26 mouse cellular contexts compared by ENCODE assay signal in genomic region chr11:116649711-116650337, GRCm38 (mm10). TPM values are rescaled to one million over a fixed set of nuclear protein-coding genes. Genes with fewer than 3 reads are reported as not detected.
DNase-seq lines count a peak whose midpoint lies in the region; ATAC-seq and TF ChIP-seq lines count a peak whose summit lies in the region.
"Had no signal": no experiment of that assay in that cellular context is flagged by ENCODE, and none has a peak within 500 bp of the region (broad histone marks: within the 10 kb centered on the region; RNA-seq: fewer than 3 reads in every experiment).

No protein-coding gene starts in this region.

- no peaks in the 10 kb centered on the region for H3K27me3 ChIP-seq in cerebellum, adult 2 months (ENCODE audit: control insufficient read depth, insufficient read depth, low read length)
- peaks cover 78% of the 10 kb centered on the region for H3K27me3 ChIP-seq in hindbrain, embryonic 10.5 days (ENCODE audit: insufficient read depth, poor library complexity, severe bottlenecking)
- H3K27me3 ChIP-seq in hindbrain, embryonic 16.5 days (replicated peaks; ENCODE audit: control insufficient read depth, insufficient read depth, low read length): peaks cover 2% of the 10 kb centered on the region; the same call in 1 of the 2 replicates
- peaks cover 6% of the 10 kb centered on the region; the same call in 1 of the 2 replicates for H3K27me3 ChIP-seq in kidney, postnatal 0 days (ENCODE audit: insufficient read depth, low read length)
- peaks cover 20% of the 10 kb centered on the region for H3K27me3 ChIP-seq in kidney, embryonic 14.5 days (ENCODE audit: control insufficient read depth, insufficient read depth, low read length)
- peaks cover 17% of the 10 kb centered on the region for H3K27me3 ChIP-seq in small intestine, adult 2 months (ENCODE audit: control insufficient read depth, insufficient read depth, low read length)

- peaks cover 26% of the 10 kb centered on the region for H3K4me1 ChIP-seq in cerebellum, adult 2 months (ENCODE audit: control insufficient read depth, insufficient read depth, low read length)
- peaks cover 82% of the 10 kb centered on the region for H3K4me1 ChIP-seq in hindbrain, embryonic 10.5 days (replicated peaks)
- peaks cover 17% of the 10 kb centered on the region for H3K4me1 ChIP-seq in hindbrain, embryonic 16.5 days (ENCODE audit: control insufficient read depth, insufficient read depth, low read depth, low read length)
- peaks cover 10% of the 10 kb centered on the region; the same call in 1 of the 2 replicates for H3K4me1 ChIP-seq in kidney, postnatal 0 days (replicated peaks; ENCODE audit: insufficient read depth, low read length)
- H3K4me1 ChIP-seq in kidney, embryonic 14.5 days (ENCODE audit: control insufficient read depth, insufficient read depth, low read length): peaks cover 47% of the 10 kb centered on the region
- H3K4me1 ChIP-seq in small intestine, adult 2 months (ENCODE audit: control insufficient read depth, insufficient read depth, insufficient read length, low read length): peaks cover 10% of the 10 kb centered on the region

- no peak overlapping the region for H3K9ac ChIP-seq in hindbrain, embryonic 16.5 days (ENCODE audit: low read depth, low read length)
- H3K9ac ChIP-seq in kidney, postnatal 0 days (ENCODE audit: low read depth, low read length): no peak overlapping the region
- no peak overlapping the region for H3K9ac ChIP-seq in kidney, embryonic 14.5 days (ENCODE audit: low read depth, low read length)
- H3K9ac ChIP-seq: limb, embryonic 15.5 days; liver, embryonic 13.5 days had no signal

- no peak overlapping the region for H3K27ac ChIP-seq in cerebellum, adult 2 months (ENCODE audit: insufficient read depth, low read length)
- H3K27ac ChIP-seq in hindbrain, embryonic 10.5 days: peak overlapping the region; percentile 76
- no peak overlapping the region for H3K27ac ChIP-seq in hindbrain, embryonic 16.5 days (ENCODE audit: low read depth, low read length)
- H3K27ac ChIP-seq in kidney, postnatal 0 days: peak overlapping the region; percentile 92; the same call in 1 of the 2 replicates
- no peak overlapping the region for H3K27ac ChIP-seq in kidney, embryonic 14.5 days (ENCODE audit: low read depth, low read length)
- peak overlapping the region; percentile 88; the same call in 1 of the 2 replicates for H3K27ac ChIP-seq in small intestine, adult 2 months (ENCODE audit: insufficient read depth, low read depth, low read length)
- H3K27ac ChIP-seq: limb, embryonic 15.5 days; liver, embryonic 13.5 days; macrophage had no signal

- 87% methylated on average over 13 of the region's 13 CpGs for WGBS in cerebellum, adult 2 months
- 85% methylated on average over 13 of the region's 13 CpGs for WGBS in hindbrain, embryonic 10.5 days
- WGBS in hindbrain, embryonic 16.5 days: 87% methylated on average over 13 of the region's 13 CpGs
- WGBS in kidney, postnatal 0 days: 87% methylated on average over 13 of the region's 13 CpGs
- 96% methylated on average over 13 of the region's 13 CpGs for WGBS in kidney, embryonic 14.5 days
- 81% methylated on average over 13 of the region's 13 CpGs for WGBS in small intestine, adult 2 months

- H3K4me2 ChIP-seq in hindbrain, embryonic 16.5 days (ENCODE audit: low read length): no peak overlapping the region
- H3K4me2 ChIP-seq in kidney, postnatal 0 days (ENCODE audit: low read length): no peak overlapping the region
- H3K4me2 ChIP-seq in kidney, embryonic 14.5 days (replicated peaks; ENCODE audit: low read depth, low read length): no peak overlapping the region
- H3K4me2 ChIP-seq: limb, embryonic 15.5 days; liver, embryonic 13.5 days had no signal

- no peak overlapping the region for H3K4me3 ChIP-seq in cerebellum, adult 2 months (replicated peaks; ENCODE audit: insufficient read depth, low read depth, low read length)
- no peak overlapping the region for H3K4me3 ChIP-seq in hindbrain, embryonic 10.5 days
- H3K4me3 ChIP-seq in hindbrain, embryonic 16.5 days (ENCODE audit: low read length): no peak overlapping the region
- no peak overlapping the region for H3K4me3 ChIP-seq in kidney, postnatal 0 days (replicated peaks; ENCODE audit: low read depth, low read length)
- H3K4me3 ChIP-seq in kidney, embryonic 14.5 days (ENCODE audit: low read length): no peak overlapping the region
- H3K4me3 ChIP-seq in small intestine, adult 2 months (ENCODE audit: low read depth, low read length): no peak overlapping the region
- H3K4me3 ChIP-seq: erythroblast, embryonic 14.5 days; limb, embryonic 15.5 days; liver, embryonic 13.5 days had no signal

- no peaks in the 10 kb centered on the region for H3K9me3 ChIP-seq in hindbrain, embryonic 10.5 days
- H3K9me3 ChIP-seq in hindbrain, embryonic 16.5 days (ENCODE audit: control insufficient read depth, low read length): no peaks in the 10 kb centered on the region
- H3K9me3 ChIP-seq in kidney, postnatal 0 days (replicated peaks; ENCODE audit: low read length): no peaks in the 10 kb centered on the region
- H3K9me3 ChIP-seq in kidney, embryonic 14.5 days (ENCODE audit: control insufficient read depth, low read length): no peaks in the 10 kb centered on the region
- H3K9me3 ChIP-seq: limb, embryonic 15.5 days; liver, embryonic 13.5 days had no signal

- no peak for TF ChIP-seq POLR2A in cerebellum, adult 2 months (IDR thresholded peaks at IDR 0.05; ENCODE audit: borderline replicate concordance, insufficient read depth, low read length)
- no peak for TF ChIP-seq POLR2A in small intestine, adult 2 months (IDR thresholded peaks at IDR 0.05; ENCODE audit: low read depth, low read length)

- no peak for TF ChIP-seq CTCF in cerebellum, adult 2 months (IDR thresholded peaks at IDR 0.05; ENCODE audit: borderline replicate concordance, insufficient read depth, low read depth, low read length)
- TF ChIP-seq CTCF in kidney, postnatal 0 days (IDR thresholded peaks at IDR 0.05; ENCODE audit: low read depth): no peak
- TF ChIP-seq CTCF in small intestine, adult 2 months (IDR thresholded peaks at IDR 0.05; ENCODE audit: extremely low read depth, insufficient read length, insufficient replicate concordance, low read depth, low read length): no peak

- no peak for ATAC-seq in hindbrain, embryonic 16.5 days
- ATAC-seq in kidney, postnatal 0 days (replicated peaks; ENCODE audit: low FRiP score, low read depth): no peak
- ATAC-seq in kidney, embryonic 14.5 days (ENCODE audit: low FRiP score, low TSS enrichment): no peak
- ATAC-seq: activated CD4-positive, CD25-positive, alpha-beta regulatory T cell, adult 4 months; forebrain, embryonic 16.5 days had no signal

- no peaks in the 10 kb centered on the region for H3K36me3 ChIP-seq in hindbrain, embryonic 10.5 days
- no peaks in the 10 kb centered on the region for H3K36me3 ChIP-seq in hindbrain, embryonic 16.5 days (ENCODE audit: control insufficient read depth, insufficient read depth, low read length)
- no peaks in the 10 kb centered on the region for H3K36me3 ChIP-seq in kidney, postnatal 0 days (ENCODE audit: insufficient read depth, low read length)
- H3K36me3 ChIP-seq in kidney, embryonic 14.5 days (ENCODE audit: control insufficient read depth, insufficient read depth, low read length): no peaks in the 10 kb centered on the region
- no peaks in the 10 kb centered on the region for H3K36me3 ChIP-seq in small intestine, adult 2 months (ENCODE audit: control insufficient read depth, insufficient read depth, low read length)
- H3K36me3 ChIP-seq: limb, embryonic 15.5 days; liver, embryonic 13.5 days had no signal

- DNase-seq in cerebellum, adult 9-11 months: peak; percentile 35
- no peak for DNase-seq in cerebellum, adult 2 months
- DNase-seq in hindbrain, embryonic 10.5 days (ENCODE audit: low spot score): no peak
- no peak for DNase-seq in kidney, postnatal 0 days (ENCODE audit: low spot score)
- no peak for DNase-seq in thymus, postnatal 36 days
- DNase-seq: adrenal gland, adult 2 months; cerebellum, adult 9-10 months; embryo, embryonic 11 days; heart, postnatal 14 days; kidney, adult 18-20 months; layer of hippocampus, postnatal 36 days; left cerebral cortex, postnatal 4 days; liver, embryonic 13.5 days; lung, adult 18-20 months; lung, postnatal 10 days; midbrain, embryonic 14.5 days; thymus, adult 18-20 months; thymus, postnatal 25 days had no signal

RNA-seq across cellular contexts. Expression of gene Prcd, which starts 3.5 kb away (rescaled TPM):
- 13.7 and 14.2 TPM in 2 replicates for polyA plus RNA-seq in cerebellum, adult 2 months (2012; rRNA removed)
- polyA plus RNA-seq in hindbrain, embryonic 10.5 days (2016; fragmentation: Nextera tagmentation; extraction: Ambion mirVana): 0.47 and 1.2 TPM in 2 replicates
- polyA plus RNA-seq in hindbrain, embryonic 16.5 days (2015; fragmentation: Nextera tagmentation; extraction: Ambion mirVana): 3.1 and 4.2 TPM in 2 replicates
- 1.3 and 1.4 TPM in 2 replicates for polyA plus RNA-seq in kidney, postnatal 0 days (2015; fragmentation: Nextera tagmentation; extraction: Ambion mirVana)
- 1.1 and 1.4 TPM in 2 replicates for polyA plus RNA-seq in kidney, embryonic 14.5 days (2014; fragmentation: Nextera tagmentation; extraction: Ambion mirVana)
- polyA plus RNA-seq in small intestine, adult 2 months (2012; rRNA removed): 0.30 TPM in 1 of 2 replicates, not detected in the other
- polyA plus RNA-seq: activated CD4-positive, CD25-positive, alpha-beta regulatory T cell, adult 4 months; erythroblast, embryonic 14.5 days; macrophage had no signal

RNA-seq across cellular contexts. Expression of gene Cygb, which starts 4.3 kb away (rescaled TPM):
- polyA plus RNA-seq in cerebellum, adult 2 months (2012; rRNA removed): 105 and 113 TPM in 2 replicates
- polyA plus RNA-seq in hindbrain, embryonic 10.5 days (2016; fragmentation: Nextera tagmentation; extraction: Ambion mirVana): 3.5 and 3.8 TPM in 2 replicates
- 34.4 and 37.4 TPM in 2 replicates for polyA plus RNA-seq in hindbrain, embryonic 16.5 days (2015; fragmentation: Nextera tagmentation; extraction: Ambion mirVana)
- 35.2 and 37.5 TPM in 2 replicates for polyA plus RNA-seq in kidney, postnatal 0 days (2015; fragmentation: Nextera tagmentation; extraction: Ambion mirVana)
- polyA plus RNA-seq in kidney, embryonic 14.5 days (2014; fragmentation: Nextera tagmentation; extraction: Ambion mirVana): 11.0 and 11.3 TPM in 2 replicates
- polyA plus RNA-seq in small intestine, adult 2 months (2012; rRNA removed): 14.2 and 23.7 TPM in 2 replicates
- polyA plus RNA-seq: activated CD4-positive, CD25-positive, alpha-beta regulatory T cell, adult 4 months; macrophage had no signal

RNA-seq across cellular contexts. Expression of gene Rhbdf2, which starts 23.0 kb away (rescaled TPM):
- 1.9 and 2.2 TPM in 2 replicates for polyA plus RNA-seq in cerebellum, adult 2 months (2012; rRNA removed)
- polyA plus RNA-seq in hindbrain, embryonic 10.5 days (2016; fragmentation: Nextera tagmentation; extraction: Ambion mirVana): 3.8 and 6.6 TPM in 2 replicates
- polyA plus RNA-seq in hindbrain, embryonic 16.5 days (2015; fragmentation: Nextera tagmentation; extraction: Ambion mirVana): 1.7 and 2.1 TPM in 2 replicates
- 8.8 and 9.0 TPM in 2 replicates for polyA plus RNA-seq in kidney, postnatal 0 days (2015; fragmentation: Nextera tagmentation; extraction: Ambion mirVana)
- 5.4 and 7.2 TPM in 2 replicates for polyA plus RNA-seq in kidney, embryonic 14.5 days (2014; fragmentation: Nextera tagmentation; extraction: Ambion mirVana)
- polyA plus RNA-seq in small intestine, adult 2 months (2012; rRNA removed): 25.3 and 40.8 TPM in 2 replicates

Comparison
In these comparisons a context has a peak if more than half of its experiments do, and no peak if none do; other contexts are left out.
1. H3K27ac ChIP-seq: peak in hindbrain, embryonic 10.5 days (single experiment), kidney, postnatal 0 days (single experiment) and small intestine, adult 2 months (single experiment); none in cerebellum, adult 2 months (single experiment), hindbrain, embryonic 16.5 days (single experiment) and kidney, embryonic 14.5 days (single experiment).